Mouse (Mus musculus): ENCODE data around the gene Plxna2. TPM values are rescaled to one million over a fixed set of nuclear protein-coding genes. Genes with fewer than 3 reads are reported as not detected.

Gene Plxna2
- total RNA-seq, 2 experiments from 2014 or later = 15.8 to 20.0 TPM

DNA sequence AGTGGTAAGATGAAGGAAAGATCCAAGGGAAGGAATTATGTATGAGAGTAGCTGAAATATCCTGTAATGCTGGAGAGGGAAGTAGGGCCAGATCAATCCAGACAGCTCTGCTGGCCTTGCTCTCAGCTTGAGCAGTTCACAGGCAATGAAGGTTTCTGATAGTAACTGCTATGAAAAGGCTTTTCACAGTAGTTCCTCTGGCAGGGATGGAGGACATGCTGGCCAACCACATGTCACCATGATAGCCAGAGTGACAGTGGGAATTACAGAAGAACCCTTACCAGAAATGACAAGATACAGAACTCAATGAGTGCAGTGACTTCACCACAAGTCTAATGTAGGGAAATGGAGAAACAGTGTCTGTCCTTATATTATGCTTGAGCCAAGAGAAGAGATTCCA lies 210.3 kb downstream of the Plxna2 start:
- no peak for DNase-seq

DNA sequence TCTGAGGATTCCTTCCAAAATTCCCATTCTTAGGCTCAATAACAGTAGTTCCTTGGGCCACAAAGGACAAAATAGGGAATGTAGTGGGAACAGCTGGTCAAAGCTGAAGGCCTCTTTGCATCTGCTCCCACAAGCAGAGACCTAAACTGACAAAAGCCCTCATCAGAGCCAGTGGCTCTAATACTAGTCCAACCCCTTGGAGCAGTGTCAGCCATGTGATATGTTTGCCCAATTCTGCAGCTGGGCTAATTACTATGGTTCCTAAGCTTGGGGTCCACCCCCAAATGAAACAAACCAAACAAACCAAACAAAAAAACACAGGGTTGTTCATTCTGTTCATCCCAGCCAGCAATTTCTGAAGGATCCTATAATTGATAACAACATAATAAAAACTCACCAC lies 217.2 kb downstream of the Plxna2 start:
- DNase-seq = peak; percentile 27

DNA sequence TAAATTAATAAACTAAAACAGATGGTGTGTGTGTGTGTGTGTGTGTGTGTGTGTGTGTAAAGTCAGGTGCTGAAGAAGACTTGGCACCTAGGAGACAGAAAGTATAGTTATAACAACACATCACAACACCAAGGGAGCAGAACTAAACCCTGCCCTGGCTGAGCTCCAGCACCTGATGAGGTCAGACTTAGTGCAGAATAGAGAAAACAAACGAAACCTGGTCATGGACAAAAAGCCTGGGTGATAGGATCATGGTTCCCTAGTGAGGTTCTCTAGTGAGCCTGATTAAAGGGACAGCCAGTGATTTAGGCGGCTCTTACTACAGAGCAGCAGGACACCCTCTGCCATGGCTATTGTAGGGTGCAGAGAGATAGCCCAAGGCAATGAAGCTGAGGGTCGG lies 218.2 kb downstream of the Plxna2 start:
- peak; percentile 31 for DNase-seq

DNA sequence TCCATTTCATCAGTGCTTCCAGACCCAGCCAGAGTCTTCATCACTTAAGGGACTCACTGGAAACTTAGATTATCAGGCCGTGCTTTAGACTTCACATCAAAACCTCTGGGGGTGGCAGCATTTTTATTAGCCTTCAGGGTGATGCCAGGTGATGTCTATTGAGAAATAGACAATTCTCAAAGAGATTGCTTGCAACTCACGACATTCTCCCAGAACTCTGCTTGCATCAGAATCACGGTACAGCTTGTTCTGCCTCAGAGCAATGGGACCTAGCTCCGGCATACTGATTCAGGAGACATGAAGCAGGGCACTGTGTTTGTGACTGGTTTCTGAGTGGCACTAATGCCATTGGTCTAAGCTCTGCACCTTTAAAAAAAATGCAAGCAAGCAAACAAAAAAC lies 218.7 kb downstream of the Plxna2 start:
- no peak for DNase-seq

DNA sequence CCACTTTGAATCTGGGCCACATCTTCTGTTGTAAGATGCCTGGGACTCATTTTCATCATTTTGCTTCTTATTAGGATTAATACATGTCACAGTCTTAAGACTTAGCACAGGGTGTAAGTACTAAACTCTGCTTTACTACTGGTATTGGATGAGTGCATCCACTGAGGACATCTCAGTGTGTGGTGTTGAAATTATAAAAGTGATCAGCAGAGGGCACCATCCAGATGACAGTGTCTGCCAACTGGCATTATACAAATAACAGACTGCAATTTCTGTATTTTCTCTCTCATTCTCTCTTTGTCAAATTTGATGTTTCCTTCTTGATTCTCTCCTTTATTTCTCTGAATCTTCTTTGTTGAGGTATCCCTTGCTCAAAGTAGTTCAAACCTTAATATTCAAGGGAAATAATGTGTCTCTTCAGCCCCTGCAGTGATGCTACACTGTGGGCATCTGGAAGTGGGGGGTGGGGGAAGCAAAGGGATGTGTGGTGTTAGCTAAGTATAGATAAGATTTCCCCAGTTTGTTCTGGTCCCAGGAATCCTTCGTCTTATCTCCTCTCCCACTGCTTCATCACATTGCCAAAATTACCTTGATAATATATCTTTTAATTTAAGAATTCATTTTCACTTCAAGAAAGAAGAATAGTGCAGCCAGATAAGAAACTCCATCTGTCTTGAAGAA lies 221.4 kb downstream of the Plxna2 start:
- peak; percentile 14 for DNase-seq

DNA sequence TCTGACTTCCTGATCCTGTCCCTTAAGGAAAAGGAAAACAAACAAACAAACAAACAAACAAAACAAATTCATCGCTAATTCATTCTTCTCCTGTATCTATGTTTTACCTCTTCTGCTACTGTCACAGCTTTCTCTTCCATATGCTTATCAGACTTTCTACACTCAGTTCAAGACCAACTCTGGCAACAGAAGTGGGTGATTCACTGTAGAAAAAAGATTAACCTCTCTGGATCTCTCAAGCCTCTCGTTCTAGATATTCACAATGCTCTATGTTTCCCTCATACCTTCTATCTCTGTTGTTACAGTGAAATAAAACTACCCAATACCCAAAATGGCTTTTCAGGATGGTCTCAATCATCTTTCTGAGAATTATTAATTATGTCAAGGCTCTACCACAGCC lies 225.0 kb downstream of the Plxna2 start:
- no peak for DNase-seq

DNA sequence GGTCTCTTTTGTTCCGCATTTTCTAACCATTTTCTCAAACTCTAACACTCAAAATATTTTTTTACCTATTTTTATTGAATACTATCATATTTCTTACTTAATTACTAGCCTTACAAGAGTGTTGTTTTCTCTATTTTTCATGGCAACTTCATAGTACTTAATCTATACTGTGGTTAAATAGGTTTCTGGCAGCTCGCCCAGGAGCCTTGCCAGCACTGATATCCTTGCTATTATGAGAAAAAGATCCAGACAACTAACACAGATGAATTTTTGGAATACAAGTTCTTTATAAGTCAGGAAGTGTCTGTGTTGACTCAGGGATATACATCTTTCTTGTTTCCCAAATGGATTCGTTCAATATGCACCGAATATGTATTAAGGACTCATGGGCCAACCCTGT lies 229.0 kb downstream of the Plxna2 start:
- DNase-seq = no peak

DNA sequence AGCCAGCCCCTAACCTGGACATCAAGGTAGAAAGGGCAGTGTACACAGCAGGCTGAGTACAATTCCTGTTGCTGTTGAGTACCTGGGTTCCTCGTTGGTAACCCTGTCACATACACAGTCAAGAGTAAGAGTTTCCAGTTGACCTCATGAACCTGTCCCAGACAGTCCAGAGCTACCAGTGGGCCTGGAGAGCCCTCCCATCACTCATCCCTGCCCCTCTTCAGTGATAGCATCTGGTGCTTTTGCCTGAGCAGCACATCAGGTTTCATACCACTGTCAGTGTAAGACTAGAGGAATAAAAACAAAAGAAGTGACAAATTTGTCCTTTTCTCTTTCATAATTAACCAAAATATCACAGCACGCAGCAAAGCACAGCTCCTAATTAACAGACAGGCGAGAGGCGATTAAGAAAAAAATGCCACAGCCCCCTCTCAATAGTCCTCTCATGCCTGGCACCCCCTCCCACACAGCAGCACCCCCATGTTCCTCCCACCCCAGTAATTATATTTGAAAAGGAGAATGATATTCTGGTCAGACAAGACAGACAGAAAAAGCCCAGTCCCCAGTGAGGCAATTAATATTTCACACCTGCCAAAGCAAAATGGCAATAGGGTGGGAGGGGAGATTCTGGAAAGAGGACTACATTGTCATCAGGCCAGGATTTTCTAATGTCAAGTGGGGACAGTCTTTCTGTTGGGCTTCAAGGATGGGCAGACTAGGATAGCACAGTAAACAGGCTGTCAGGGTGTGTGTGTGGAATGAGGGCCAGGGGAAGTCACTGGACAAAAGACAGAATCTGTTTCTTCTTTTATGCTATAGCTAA lies 233.4 kb downstream of the Plxna2 start:
- DNase-seq = no peak

DNA sequence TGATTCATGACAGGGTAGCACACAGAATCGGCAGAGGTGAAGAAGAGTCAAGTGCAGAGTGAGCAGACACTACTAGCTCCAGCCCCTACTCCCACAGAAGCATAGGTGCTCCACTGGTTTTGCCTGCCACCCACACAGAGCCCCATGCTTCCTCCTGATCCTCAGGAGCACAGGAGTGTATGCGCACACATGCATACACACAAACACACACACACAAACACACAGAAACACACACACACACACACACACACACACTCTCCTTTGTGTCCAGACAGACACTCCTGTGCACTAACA lies 234.0 kb downstream of the Plxna2 start:
- no peak for DNase-seq

Small RNA genes within 50 kb of the gene (microRNA-seq; reads per million reads assigned to microRNA genes)
- 0.25 to 0.32 reads per million in 2 experiments for gene Mir3962

Measured in gastrocnemius, postnatal 10 days (tissue).